Mouse (Mus musculus) heart, postnatal 36 days (tissue): Measurements from ENCODE around the gene Sec62. TPM values are rescaled to one million over a fixed set of nuclear protein-coding genes. Genes with fewer than 3 reads are reported as not detected.
"Not testable (repeated sequence)": the region's sequence is repeated elsewhere in the genome, so short reads cannot be mapped to it uniquely, and the experiment has no call there.

Experiments
- DNase-seq, 2 experiments: peaks; one replicate each; pipeline ENCODE4 v3.0.0; 2021 to 2022
- intact Hi-C: fragments of 180-260 bp; cut with DNase I; formaldehyde crosslinking; loops from one replicate; pipeline ENCODE4 v1.15.1; 2025
- total RNA-seq, 2 experiments: library from RNA; stranded (reverse); gene quantifications; 2 replicates each; pipeline ENCODE4 v1.2.3; 2021

Gene Sec62
- total RNA-seq, 2 experiments from 2014 or later = 41.4 to 43.2 TPM

DNA sequence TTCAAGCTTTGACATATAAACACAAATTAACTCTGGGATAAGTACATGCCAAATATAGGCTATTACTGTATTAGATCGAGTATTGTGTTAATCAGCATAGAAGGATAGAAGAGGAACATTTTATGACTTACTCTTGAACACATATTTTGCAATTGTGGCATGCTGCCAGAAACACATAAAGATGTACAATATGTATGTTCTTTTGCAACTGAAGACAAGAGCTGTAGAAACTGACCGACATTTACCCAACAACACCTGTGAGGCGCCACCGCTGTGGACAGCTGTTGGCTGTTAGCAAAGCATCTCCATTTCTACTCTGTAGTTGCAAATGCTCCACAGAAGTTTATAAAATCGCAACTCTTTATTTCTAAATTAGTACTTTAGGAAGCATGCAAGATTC is 33.4 kb downstream of the Sec62 start:
- DNase-seq = no peak
- intact Hi-C loops = no loop called here

- intact Hi-C loops = no loop called here
- no peak for DNase-seq
Measured at GRCm38 (mm10) chr3:30831848-30832606, 39.4 kb downstream of the Sec62 start.

DNA sequence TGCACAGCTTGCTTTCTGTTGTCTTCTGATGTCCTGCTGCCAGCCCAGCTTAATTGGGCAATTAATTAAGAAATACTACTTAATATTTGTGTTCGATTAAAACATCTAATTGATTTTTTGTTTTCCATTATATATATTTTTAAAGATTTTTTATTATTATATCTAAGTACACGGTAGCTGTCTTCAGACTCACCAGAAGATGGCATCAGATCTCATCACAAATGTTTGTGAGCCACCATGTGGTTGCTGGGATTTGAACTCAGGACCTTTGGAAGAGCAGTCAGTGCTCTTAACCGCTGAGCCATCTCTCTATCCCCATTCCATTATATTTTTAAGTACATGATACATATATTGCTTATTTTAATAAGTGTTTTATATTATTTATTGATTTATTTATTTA is 40.6 kb downstream of the Sec62 start:
- intact Hi-C loops = no loop called here
- DNase-seq = no peak

DNA sequence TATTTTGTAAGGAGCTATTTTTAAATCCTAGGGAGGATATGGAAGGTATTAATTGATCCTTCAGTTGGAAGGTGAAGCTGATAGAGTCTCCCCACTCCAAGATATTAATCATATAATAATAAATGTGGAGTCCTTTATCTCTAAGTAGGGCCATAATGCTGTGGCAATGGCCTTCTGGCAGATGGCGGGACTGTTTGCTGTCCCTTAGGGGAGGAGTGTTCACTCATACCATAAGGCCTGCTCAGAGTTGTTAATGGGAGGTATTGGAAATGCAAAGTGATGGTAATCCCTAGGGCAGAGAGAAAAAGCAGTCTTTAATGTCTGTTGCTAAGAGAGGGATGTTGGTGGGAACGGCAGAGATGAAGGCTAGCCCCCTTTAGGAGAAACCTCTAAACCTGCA is 53.1 kb downstream of the Sec62 start:
- DNase-seq = no peak
- intact Hi-C loops = no loop called here

- intact Hi-C loops = no loop called here
Measured at GRCm38 (mm10) chr3:30847413-30847812, 54.7 kb downstream of the Sec62 start.

GRCm38 (mm10) chr3:30851422-30851821 is 58.7 kb downstream of the Sec62 start:
- no peak for DNase-seq
- intact Hi-C loops = no loop called here

More at GRCm38 (mm10) chr3:30847413-30847812, 54.7 kb downstream of the Sec62 start:
- DNase-seq = no peak

- intact Hi-C loops = no loop called here
Measured at GRCm38 (mm10) chr3:30853596-30853995, 60.9 kb downstream of the Sec62 start.

GRCm38 (mm10) chr3:30855604-30856458 is 63.2 kb downstream of the Sec62 start, which contains the start of gene Gpr160:
Gpr160 (plus strand) TSS chr3:30855950.
- intact Hi-C loops = loop anchor here (5.0 kb wide), 1 partner anchor 111 kb away; the partner anchor contains the start of gene Phc3

More at GRCm38 (mm10) chr3:30853596-30853995, 60.9 kb downstream of the Sec62 start:
- DNase-seq = no peak

DNA sequence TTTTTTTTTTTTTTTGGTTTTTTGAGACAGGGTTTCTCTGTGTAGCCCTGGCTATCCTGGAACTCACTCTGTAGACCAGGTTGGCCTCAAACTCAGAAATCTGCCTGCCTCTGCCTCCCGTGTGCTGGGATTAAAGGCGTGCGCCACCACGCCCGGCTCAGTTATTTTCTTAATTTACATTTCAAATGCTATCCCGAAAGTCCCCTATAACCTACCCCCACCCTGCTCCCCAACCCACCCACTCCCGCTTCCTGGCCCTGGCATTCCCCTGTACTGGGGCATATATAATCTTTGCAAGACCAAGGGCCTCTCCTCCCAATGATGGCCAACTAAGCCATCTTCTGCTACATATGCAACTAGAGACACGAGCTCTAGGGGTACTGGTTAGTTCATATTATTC is 66.9 kb downstream of the Sec62 start:
- not testable (repeated sequence) for DNase-seq
- intact Hi-C loops = loop anchor here (5.0 kb wide), 1 partner anchor 108 kb away; the partner anchor contains the start of gene Phc3

More at GRCm38 (mm10) chr3:30855604-30856458, 63.2 kb downstream of the Sec62 start, which contains the start of gene Gpr160:
- peak; percentile 70 to 72 for DNase-seq

DNA sequence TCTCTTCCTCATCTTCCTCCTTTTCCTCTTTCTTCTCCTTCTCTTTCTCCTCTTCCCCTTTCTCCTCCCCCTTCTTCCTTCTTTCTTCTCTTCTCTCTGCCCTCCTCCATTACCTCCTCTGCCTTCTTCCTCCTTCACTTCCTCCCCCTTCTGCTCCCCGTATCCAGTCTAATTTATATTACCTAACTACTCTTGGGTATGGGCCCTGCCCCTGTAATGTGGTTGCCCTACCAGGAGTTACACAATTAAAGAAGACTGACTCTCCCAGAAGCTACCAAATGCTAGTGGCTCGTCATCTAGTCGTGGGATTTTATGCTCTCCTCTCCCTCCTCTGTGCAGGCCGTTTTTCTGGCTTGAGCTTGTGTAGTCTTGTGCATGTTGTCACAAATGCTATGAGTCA is 68.0 kb downstream of the Sec62 start:
- intact Hi-C loops = no loop called here
- no peak for DNase-seq

- intact Hi-C loops = no loop called here
- DNase-seq = no peak
Measured at GRCm38 (mm10) chr3:30863712-30864435, 71.2 kb downstream of the Sec62 start.

- DNase-seq = peak in 1 of 2 experiments; percentile 11
- intact Hi-C loops = no loop called here
Measured at GRCm38 (mm10) chr3:30864640-30865039, 72.0 kb downstream of the Sec62 start.

GRCm38 (mm10) chr3:30868176-30868575 is 75.5 kb downstream of the Sec62 start:
- intact Hi-C loops = no loop called here

DNA sequence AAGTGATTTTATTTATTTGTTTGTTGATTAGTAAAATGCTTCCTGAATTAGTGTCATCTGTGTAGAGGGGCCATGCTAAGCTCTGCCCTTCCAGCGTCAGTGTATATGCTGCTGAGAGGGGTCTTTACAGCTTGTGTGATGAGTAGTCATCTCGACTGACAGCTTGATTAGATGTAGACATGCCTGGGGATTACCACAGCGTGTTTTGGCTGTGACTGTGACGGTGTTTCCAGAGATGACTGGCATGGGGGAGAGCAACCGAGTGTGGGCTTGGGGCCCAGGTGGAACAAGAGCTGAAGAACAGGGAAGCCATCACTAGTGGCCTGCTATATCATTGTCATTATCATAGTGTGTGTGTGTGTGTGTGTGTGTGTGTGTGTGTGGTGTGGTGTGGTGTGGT is 76.0 kb downstream of the Sec62 start:
- DNase-seq = no peak
- intact Hi-C loops = no loop called here

More at GRCm38 (mm10) chr3:30868176-30868575, 75.5 kb downstream of the Sec62 start:
- no peak for DNase-seq

- intact Hi-C loops = no loop called here
- DNase-seq = no peak
Measured at GRCm38 (mm10) chr3:30869995-30870394, 77.3 kb downstream of the Sec62 start.

Other genes starting within 250 kb of the Sec62 start
- gene Mecom, start 244.9 kb upstream of the Sec62 start, total RNA-seq = 10 to 100 TPM; 16.9 to 21.6 TPM
- not detected for gene Actrt3, start 192.9 kb upstream of the Sec62 start, total RNA-seq
- 10 to 100 TPM; 13.7 to 16.7 TPM for gene Mynn, start 190.8 kb upstream of the Sec62 start, total RNA-seq
- gene Lrriq4, start 148.4 kb upstream of the Sec62 start, total RNA-seq = not detected
- gene Lrrc34, start 145.0 kb upstream of the Sec62 start, total RNA-seq = not detected
- under 1 TPM; 0.24 to 0.31 TPM for gene Lrrc31, start 93.0 kb upstream of the Sec62 start, total RNA-seq
- not detected for gene Samd7, start 46.6 kb upstream of the Sec62 start, total RNA-seq
- 1 to 10 TPM; 1.8 to 1.9 TPM for gene Gpr160, start 63.1 kb downstream of the Sec62 start, total RNA-seq
- gene Phc3, start 176.5 kb downstream of the Sec62 start, total RNA-seq = 10 to 100 TPM; 15.9 to 19.1 TPM
- 10 to 100 TPM; 12.4 to 12.5 TPM for gene Prkci, start 202.9 kb downstream of the Sec62 start, total RNA-seq